In the genomic region with DNA sequence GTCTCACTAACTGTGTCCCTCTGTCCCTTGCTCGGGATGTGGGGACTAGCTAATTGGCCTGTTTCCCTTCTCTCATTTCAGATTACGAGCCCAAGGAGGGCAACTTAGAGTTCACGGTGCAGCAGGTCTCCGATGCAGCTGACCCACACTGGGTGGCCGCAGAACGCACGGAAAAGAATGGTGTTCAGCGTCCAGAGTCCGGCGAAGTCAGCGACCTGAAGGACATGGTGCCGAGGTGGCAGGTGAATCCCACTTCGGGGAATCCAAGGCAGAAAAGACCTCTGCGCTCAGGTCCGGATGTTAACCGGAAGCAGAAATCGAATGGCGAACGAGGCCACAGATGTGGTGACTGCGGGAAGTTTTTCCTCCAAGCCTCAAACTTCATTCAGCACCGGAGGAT, we compare ENCODE assay signal across 23 mouse cellular contexts. TPM values are rescaled to one million over a fixed set of nuclear protein-coding genes. Genes with fewer than 3 reads are reported as not detected.
A peak's percentile ranks its signal among the peaks of the same experiment; 100 is the strongest.
DNase-seq lines count a peak whose midpoint lies in the region; ATAC-seq and TF ChIP-seq lines count a peak whose summit lies in the region.
"Had no signal": no experiment of that assay in that cellular context is flagged by ENCODE, and none has a peak within 500 bp of the region (broad histone marks: within the 10 kb centered on the region; RNA-seq: fewer than 3 reads in every experiment).

No protein-coding gene starts in this region.

- peaks cover 27% of the 10 kb centered on the region for H3K4me1 ChIP-seq in liver, adult 2 months (ENCODE audit: control insufficient read depth, insufficient read depth, low read length)
- no peaks in the 10 kb centered on the region for H3K4me1 ChIP-seq in liver, embryonic 11.5 days (replicated peaks; ENCODE audit: control insufficient read depth, insufficient read depth, low read length)
- peaks cover 86% of the 10 kb centered on the region for H3K4me1 ChIP-seq in E14TG2a.4 (replicated peaks; ENCODE audit: low read depth, low read length)
- H3K4me1 ChIP-seq in ES-Bruce4 (ENCODE audit: control insufficient read depth, insufficient read depth, low read length) = peaks cover 3% of the 10 kb centered on the region
- H3K4me1 ChIP-seq: embryonic facial prominence, embryonic 15.5 days; forebrain, embryonic 10.5 days; heart, embryonic 10.5 days; hindbrain, embryonic 12.5 days had no signal

- H3K4me2 ChIP-seq in liver, embryonic 11.5 days = no peak overlapping the region
- H3K4me2 ChIP-seq: embryonic facial prominence, embryonic 15.5 days; hindbrain, embryonic 12.5 days had no signal

- no peak for ATAC-seq in liver, embryonic 11.5 days (replicated peaks; ENCODE audit: low FRiP score)
- ATAC-seq: forebrain, embryonic 14.5 days; hindbrain, embryonic 16.5 days; Patski had no signal

- no peak for TF ChIP-seq CTCF in liver, adult 2 months (IDR thresholded peaks at IDR 0.05; ENCODE audit: low read depth, low read length)
- no peak for TF ChIP-seq CTCF in E14TG2a.4 (conservative IDR thresholded peaks at IDR 0.05; ENCODE audit: low read length)
- no peak for TF ChIP-seq CTCF in ES-Bruce4 (IDR thresholded peaks at IDR 0.05; ENCODE audit: low read depth, low read length)

- H3K79me2 ChIP-seq in liver, adult 2 months (ENCODE audit: control insufficient read depth, insufficient read depth, low read length) = no peaks in the 10 kb centered on the region

- no peaks in the 10 kb centered on the region for H3K9me3 ChIP-seq in liver, embryonic 11.5 days (ENCODE audit: control insufficient read depth, low read length)
- H3K9me3 ChIP-seq in E14TG2a.4 (ENCODE audit: low read length) (no peaks in the 10 kb centered on the region), ES-Bruce4 (replicated peaks; ENCODE audit: control insufficient read depth, insufficient read depth, low read length, poor library complexity, severe bottlenecking) (no peaks in the 10 kb centered on the region)
- H3K9me3 ChIP-seq: embryonic facial prominence, embryonic 15.5 days; forebrain, embryonic 10.5 days; heart, embryonic 10.5 days; hindbrain, embryonic 12.5 days had no signal

- peak; percentile 64 for DNase-seq in liver, adult 2 months (ENCODE audit: extremely low read depth, low read depth, low spot score)
- DNase-seq in liver, embryonic 11.5 days (ENCODE audit: low spot score) = no peak
- DNase-seq in yolk sac, embryonic 10.5 days (ENCODE audit: low spot score) = peak; percentile 49
- DNase-seq in adrenal gland, postnatal 4 days (ENCODE audit: low spot score in 2 of 2) = no peak
- DNase-seq: adrenal gland, adult 2 months; adrenal gland, postnatal 25 days; cerebellum, adult 2 months; cerebellum, postnatal 14 days; embryo, embryonic 11 days; gastrocnemius, postnatal 36 days; heart, adult 11 months; heart, postnatal 10 days; heart, postnatal 4 days had no signal

- WGBS in liver, adult 2 months = 46% methylated on average over 21 of the region's 21 CpGs
- 93% methylated on average over 21 of the region's 21 CpGs for WGBS in liver, embryonic 11.5 days

- H3K27me3 ChIP-seq in liver, adult 2 months (ENCODE audit: control insufficient read depth, insufficient read depth, low read length) = no peaks in the 10 kb centered on the region
- no peaks in the 10 kb centered on the region for H3K27me3 ChIP-seq in liver, embryonic 11.5 days (replicated peaks; ENCODE audit: control insufficient read depth, insufficient read depth, low read length)
- H3K27me3 ChIP-seq in E14TG2a.4 (ENCODE audit: insufficient read depth, low read length) (no peaks in the 10 kb centered on the region), ES-Bruce4 (ENCODE audit: control insufficient read depth, insufficient read depth, low read length, poor library complexity, severe bottlenecking) (no peaks in the 10 kb centered on the region)
- H3K27me3 ChIP-seq: embryonic facial prominence, embryonic 15.5 days; hindbrain, embryonic 12.5 days; Patski had no signal

- H3K36me3 ChIP-seq in liver, adult 2 months (ENCODE audit: control insufficient read depth, insufficient read depth, low read length) = peaks cover 5% of the 10 kb centered on the region
- peaks cover 25% of the 10 kb centered on the region for H3K36me3 ChIP-seq in liver, embryonic 11.5 days (ENCODE audit: control insufficient read depth, insufficient read depth, low read length)
- H3K36me3 ChIP-seq in E14TG2a.4 (ENCODE audit: insufficient read depth, low read length) = peaks cover 50% of the 10 kb centered on the region
- peaks cover 12% of the 10 kb centered on the region for H3K36me3 ChIP-seq in ES-Bruce4 (ENCODE audit: control insufficient read depth, insufficient read depth, low read length, poor library complexity, severe bottlenecking)

- no peak for TF ChIP-seq POLR2A in liver, adult 2 months (IDR thresholded peaks at IDR 0.05; ENCODE audit: extremely low read depth, insufficient read depth, low read length)
- no peak for TF ChIP-seq POLR2A in ES-Bruce4 (IDR thresholded peaks at IDR 0.05; ENCODE audit: insufficient read depth, low read length)

- H3K27ac ChIP-seq in liver, adult 2 months (replicated peaks; ENCODE audit: insufficient read depth, low read depth, low read length) = peak overlapping the region; percentile 88
- H3K27ac ChIP-seq in liver, embryonic 11.5 days (ENCODE audit: low read depth, low read length) = no peak overlapping the region
- H3K27ac ChIP-seq in ES-Bruce4 (ENCODE audit: insufficient read depth, low read length) = peak overlapping the region; percentile 68
- H3K27ac ChIP-seq: embryonic facial prominence, embryonic 15.5 days; forebrain, embryonic 10.5 days; heart, embryonic 10.5 days; hindbrain, embryonic 12.5 days had no signal

- peak overlapping the region; percentile 50 for H3K9ac ChIP-seq in liver, adult 2 months (ENCODE audit: low read depth, low read length)
- no peak overlapping the region for H3K9ac ChIP-seq in liver, embryonic 11.5 days (ENCODE audit: low read depth, low read length)
- H3K9ac ChIP-seq in ES-Bruce4 (ENCODE audit: low read depth, poor library complexity, severe bottlenecking) = peak overlapping the region; percentile 30
- H3K9ac ChIP-seq: embryonic facial prominence, embryonic 15.5 days; hindbrain, embryonic 12.5 days had no signal

- no peak for TF ChIP-seq EP300 in ES-Bruce4 (IDR thresholded peaks at IDR 0.05; ENCODE audit: insufficient read depth, low read depth, low read length)

- no peak overlapping the region for H3K4me3 ChIP-seq in liver, adult 2 months (ENCODE audit: insufficient read depth, low read depth, low read length)
- no peak overlapping the region for H3K4me3 ChIP-seq in liver, embryonic 11.5 days (ENCODE audit: low read depth, low read length)
- H3K4me3 ChIP-seq in E14TG2a.4 (replicated peaks; ENCODE audit: low read length) = peak overlapping the region; percentile 72
- H3K4me3 ChIP-seq in ES-Bruce4 (ENCODE audit: low read depth, low read length) = peak overlapping the region; percentile 31
- H3K4me3 ChIP-seq: embryonic facial prominence, embryonic 15.5 days; erythroblast, embryonic 14.5 days; forebrain, embryonic 10.5 days; heart, embryonic 10.5 days; hindbrain, embryonic 12.5 days had no signal

RNA-seq across cellular contexts. Expression of a gene that starts 13.3 kb away (rescaled TPM):
- total RNA-seq in liver, adult 2 months (2014; rRNA removed) = 29.5 and 29.9 TPM in 2 replicates
- 11.4 and 11.8 TPM in 2 replicates for polyA plus RNA-seq in liver, adult 2 months (2012; rRNA removed)
- polyA plus RNA-seq in liver, embryonic 11.5 days (2014; fragmentation: Nextera tagmentation; extraction: Ambion mirVana) = 33.2 and 36.4 TPM in 2 replicates
- polyA plus RNA-seq in ES-Bruce4 (2011; ENCODE audit: insufficient read depth, insufficient read length, low read depth, missing spikeins) = 72.0 and 79.3 TPM in 2 replicates
- total RNA-seq in adrenal gland, postnatal 4 days (2021) = 10 to 100 TPM; 48.1 to 53.2 TPM

RNA-seq across cellular contexts. Expression of a gene that starts 13.8 kb away (rescaled TPM):
- 7.6 and 7.8 TPM in 2 replicates for total RNA-seq in liver, adult 2 months (2014; rRNA removed)
- 4.8 and 4.9 TPM in 2 replicates for polyA plus RNA-seq in liver, adult 2 months (2012; rRNA removed)
- 10.3 TPM in 2 replicates for polyA plus RNA-seq in liver, embryonic 11.5 days (2014; fragmentation: Nextera tagmentation; extraction: Ambion mirVana)
- polyA plus RNA-seq in ES-Bruce4 (2011; ENCODE audit: insufficient read depth, insufficient read length, low read depth, missing spikeins) = 20.3 and 20.4 TPM in 2 replicates
- total RNA-seq in adrenal gland, postnatal 4 days (2021) = 10 to 100 TPM; 16.2 to 16.8 TPM

RNA-seq across cellular contexts. Expression of a gene that starts 16.5 kb away (rescaled TPM):
- total RNA-seq in liver, adult 2 months (2014; rRNA removed) = 6.8 and 8.5 TPM in 2 replicates
- polyA plus RNA-seq in liver, adult 2 months (2012; rRNA removed) = 1.8 and 2.1 TPM in 2 replicates
- polyA plus RNA-seq in liver, embryonic 11.5 days (2014; fragmentation: Nextera tagmentation; extraction: Ambion mirVana) = 5.9 and 7.3 TPM in 2 replicates
- 3.9 and 6.0 TPM in 2 replicates for polyA plus RNA-seq in ES-Bruce4 (2011; ENCODE audit: insufficient read depth, insufficient read length, low read depth, missing spikeins)
- 10 to 100 TPM; 14.0 to 14.7 TPM for total RNA-seq in adrenal gland, postnatal 4 days (2021)

RNA-seq across cellular contexts. Expression of a gene that starts 26.3 kb away (rescaled TPM):
- 331 and 332 TPM in 2 replicates for total RNA-seq in liver, adult 2 months (2014; rRNA removed)
- 171 and 187 TPM in 2 replicates for polyA plus RNA-seq in liver, adult 2 months (2012; rRNA removed)
- 528 and 573 TPM in 2 replicates for polyA plus RNA-seq in liver, embryonic 11.5 days (2014; fragmentation: Nextera tagmentation; extraction: Ambion mirVana)
- polyA plus RNA-seq in ES-Bruce4 (2011; ENCODE audit: insufficient read depth, insufficient read length, low read depth, missing spikeins) = 300 and 316 TPM in 2 replicates
- total RNA-seq in adrenal gland, postnatal 4 days (2021) = 100 to 1,000 TPM; 367 to 390 TPM

RNA-seq across cellular contexts. Expression of a gene that starts 51.2 kb away (rescaled TPM):
- 16.4 TPM in 2 replicates for total RNA-seq in liver, adult 2 months (2014; rRNA removed)
- polyA plus RNA-seq in liver, adult 2 months (2012; rRNA removed) = 16.8 and 20.2 TPM in 2 replicates
- 38.6 and 44.1 TPM in 2 replicates for polyA plus RNA-seq in liver, embryonic 11.5 days (2014; fragmentation: Nextera tagmentation; extraction: Ambion mirVana)
- 47.9 and 49.6 TPM in 2 replicates for polyA plus RNA-seq in ES-Bruce4 (2011; ENCODE audit: insufficient read depth, insufficient read length, low read depth, missing spikeins)
- total RNA-seq in adrenal gland, postnatal 4 days (2021) = 10 to 100 TPM; 28.0 to 29.0 TPM

Comparison
In these comparisons a context has a peak if more than half of its experiments do, and no peak if none do; other contexts are left out.
1. DNase-seq: peak in liver, adult 2 months (single experiment) and yolk sac, embryonic 10.5 days (single experiment); none in liver, embryonic 11.5 days (single experiment) and adrenal gland, postnatal 4 days (0 of 2).
2. H3K4me3 ChIP-seq: peak in E14TG2a.4 (single experiment) and ES-Bruce4 (single experiment); none in liver, adult 2 months (single experiment) and liver, embryonic 11.5 days (single experiment).